Mouse (Mus musculus) cerebellum, adult 9-11 months (tissue): Measurements from ENCODE around the gene Tmem14c.

ENCODE experiments used
- DNase-seq: peaks from one replicate; pipeline ENCODE4 v3.0.0; 2022

Tmem14c gene

DNA sequence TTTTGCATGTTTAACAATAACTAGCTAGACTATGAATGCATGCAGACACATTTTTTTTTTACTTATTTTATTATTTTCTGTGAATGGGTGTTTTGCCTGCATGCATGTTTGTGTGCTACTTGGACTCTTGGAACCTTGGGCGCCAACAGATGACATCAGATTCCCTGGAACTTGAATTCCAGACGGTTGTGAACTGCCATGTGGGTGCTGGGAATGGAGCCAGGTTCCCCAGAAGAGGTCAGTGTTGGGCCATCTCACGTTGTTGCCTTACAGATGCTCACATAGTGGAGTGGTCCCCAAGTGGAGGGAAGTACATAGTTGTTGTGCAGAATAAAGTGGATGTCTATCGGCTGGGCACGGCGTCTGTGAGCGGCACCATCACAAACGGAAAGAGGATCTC is 7.1 kb upstream of the Tmem14c start:
- DNase-seq, result no peak

DNA sequence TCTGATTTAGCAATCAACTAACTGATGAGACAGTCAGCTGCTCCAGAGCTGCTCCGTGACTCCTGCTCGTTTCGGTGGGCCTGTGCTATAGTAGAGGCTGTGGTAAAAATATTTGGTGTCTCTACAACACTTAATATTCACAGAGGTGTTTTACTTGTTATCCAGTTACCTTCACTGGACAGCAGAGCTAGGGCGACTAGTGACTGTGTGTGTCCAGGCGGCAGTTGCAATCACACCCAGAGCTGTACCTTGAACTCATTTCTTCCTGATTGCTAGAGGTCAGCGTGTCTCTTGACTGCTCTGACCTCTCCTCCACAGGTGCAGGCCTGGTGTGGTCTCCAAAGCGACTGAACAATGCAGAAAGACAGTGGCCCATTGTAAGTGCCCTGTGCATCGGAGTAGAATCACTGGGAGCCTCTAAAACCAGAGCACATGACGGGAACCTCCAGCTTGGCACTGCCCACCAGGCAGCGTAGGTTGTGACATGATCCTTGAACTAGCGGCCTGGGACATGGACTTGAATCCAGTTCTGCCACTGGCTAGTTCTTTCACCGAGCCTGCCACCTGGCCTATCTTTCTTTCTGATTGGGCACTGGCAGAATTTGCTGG is 809 bp downstream of the Tmem14c start:
- DNase-seq, result peak; percentile 31

DNA sequence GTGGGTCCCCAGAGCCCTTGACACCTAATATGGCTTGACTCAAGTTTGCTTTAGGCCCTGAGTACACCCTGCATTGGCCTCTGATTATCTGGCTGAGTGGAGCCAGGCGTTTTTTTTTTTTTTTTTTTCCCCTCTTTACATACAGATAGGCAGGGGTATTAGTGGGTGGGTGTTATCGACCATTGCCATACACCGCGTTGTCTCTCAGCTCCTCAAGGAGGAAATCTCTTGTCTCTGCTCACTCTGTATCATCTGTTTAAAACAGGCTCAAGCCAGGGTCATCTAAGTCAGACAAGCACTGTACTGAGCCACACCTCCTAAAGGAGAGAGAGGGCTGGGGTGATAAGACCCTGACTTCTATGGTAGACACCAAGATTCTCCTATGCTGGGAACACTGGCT is 1.7 kb downstream of the Tmem14c start:
- DNase-seq, result no peak

DNA sequence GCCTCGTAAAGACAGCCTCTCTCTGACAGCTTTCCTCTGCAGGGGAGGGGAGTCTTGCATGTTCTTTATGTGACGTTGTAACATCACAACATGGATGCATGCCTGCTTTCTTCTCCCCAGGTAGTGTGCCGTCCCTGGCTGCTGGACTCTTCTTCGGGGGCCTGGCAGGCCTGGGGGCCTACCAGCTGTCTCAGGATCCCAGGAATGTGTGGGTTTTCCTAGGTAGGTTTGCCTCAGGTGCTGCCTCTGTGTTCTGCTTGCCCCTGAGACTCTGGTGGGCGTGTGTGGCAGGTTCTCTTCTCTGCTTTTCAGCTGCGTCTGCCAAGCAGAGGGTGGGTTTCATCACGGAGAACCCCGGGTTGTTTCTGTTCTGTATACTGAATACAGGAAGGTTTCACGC is 2.1 kb downstream of the Tmem14c start:
- no peak for DNase-seq

DNA sequence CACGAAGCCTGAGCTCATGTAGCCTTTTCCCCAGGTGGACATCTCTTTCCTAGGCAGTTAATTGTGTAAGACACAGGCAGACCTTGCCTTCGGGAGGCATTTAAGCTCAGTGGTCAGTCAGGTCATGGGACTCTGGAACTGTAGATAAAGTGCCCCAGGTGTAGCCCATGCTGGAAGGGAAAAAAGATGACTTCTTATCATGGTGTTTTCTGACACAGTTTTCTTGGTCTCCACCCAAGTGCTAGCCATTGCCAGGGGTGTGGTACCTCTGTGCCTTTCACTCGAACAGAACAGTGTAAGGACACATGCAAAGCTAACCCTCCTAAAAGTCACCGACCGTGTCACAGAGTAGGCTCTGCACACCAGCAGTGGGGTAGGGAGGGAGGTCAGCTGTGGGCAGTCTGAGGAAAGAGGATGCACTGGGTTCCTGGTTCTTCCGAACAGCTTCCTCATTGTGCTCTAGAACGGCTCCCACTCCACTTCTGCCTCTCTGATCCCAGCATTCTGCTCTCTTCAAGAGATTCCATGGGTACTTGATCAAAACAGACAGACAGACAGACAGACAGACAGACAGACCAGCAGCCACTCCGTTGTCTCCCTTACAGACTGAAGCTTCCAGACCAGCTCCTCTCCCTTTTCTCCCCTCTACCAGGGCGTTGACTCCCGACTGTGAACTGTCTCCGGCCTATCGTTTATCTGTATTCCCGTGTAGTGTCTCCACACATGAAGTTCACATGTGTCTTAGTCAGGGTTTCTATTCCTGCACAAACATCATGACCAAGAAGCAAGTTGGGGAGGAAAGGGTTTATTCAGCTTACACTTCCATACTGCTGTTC is 2.9 kb downstream of the Tmem14c start:
- DNase-seq, result no peak

DNA sequence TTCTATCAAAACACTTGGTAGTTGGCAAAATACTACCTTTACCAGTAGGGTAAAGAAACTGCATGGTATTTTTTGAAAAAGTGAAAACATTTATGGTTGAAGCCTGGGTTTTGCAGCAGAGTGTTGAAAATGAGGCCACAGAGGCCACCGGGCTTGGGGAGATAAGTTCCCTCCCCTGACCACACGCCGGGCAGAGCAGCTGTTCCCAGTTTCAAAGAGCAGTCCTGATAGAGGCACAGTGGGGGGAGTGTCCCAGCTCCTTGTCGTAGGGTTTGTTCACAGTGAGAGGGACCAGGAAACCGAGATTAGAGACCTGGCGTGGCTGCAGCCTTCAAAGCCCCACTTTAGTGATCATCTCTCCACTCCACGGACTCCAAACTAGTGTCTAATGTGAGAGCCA is 4.4 kb downstream of the Tmem14c start:
- DNase-seq, result no peak

DNA sequence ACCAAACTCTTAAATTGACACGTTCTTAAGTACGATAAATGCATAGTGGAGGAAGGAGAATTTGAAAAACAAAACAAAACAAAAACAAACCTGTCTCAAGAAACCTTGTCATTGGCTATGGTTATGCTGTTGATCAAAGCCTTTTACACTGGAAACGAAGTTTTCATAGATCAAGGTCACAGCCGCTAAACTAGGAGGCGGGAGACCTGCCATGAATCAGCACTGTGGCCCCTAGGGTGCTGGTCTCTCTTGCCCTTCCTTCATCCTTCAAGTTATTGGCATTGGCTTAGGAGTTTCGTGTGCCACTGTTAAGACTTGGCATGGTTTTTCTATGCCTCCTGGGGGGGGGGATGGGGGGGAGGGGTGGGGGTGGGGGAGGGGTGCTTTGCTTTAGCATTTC is 5.5 kb downstream of the Tmem14c start:
- no peak for DNase-seq

DNA sequence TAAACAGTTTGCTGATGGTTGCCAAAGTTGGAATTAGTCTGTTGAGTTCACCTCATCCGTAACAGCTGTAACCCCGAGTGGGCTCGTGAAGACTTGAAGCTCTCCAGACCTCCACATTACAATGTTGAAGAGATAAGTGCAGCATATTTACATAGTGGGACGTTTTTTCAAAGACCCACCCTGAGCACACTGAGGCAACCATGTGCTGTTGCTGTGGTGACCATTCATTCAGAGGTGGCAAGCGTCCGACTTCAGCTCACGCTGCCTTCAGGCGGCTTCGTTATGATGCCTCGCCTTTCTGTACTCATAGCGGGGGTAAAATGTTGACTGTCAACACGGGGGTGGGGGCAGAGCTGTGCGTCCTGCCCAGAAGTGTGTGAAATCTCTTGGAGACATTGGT is 6.0 kb downstream of the Tmem14c start:
- no peak for DNase-seq

DNA sequence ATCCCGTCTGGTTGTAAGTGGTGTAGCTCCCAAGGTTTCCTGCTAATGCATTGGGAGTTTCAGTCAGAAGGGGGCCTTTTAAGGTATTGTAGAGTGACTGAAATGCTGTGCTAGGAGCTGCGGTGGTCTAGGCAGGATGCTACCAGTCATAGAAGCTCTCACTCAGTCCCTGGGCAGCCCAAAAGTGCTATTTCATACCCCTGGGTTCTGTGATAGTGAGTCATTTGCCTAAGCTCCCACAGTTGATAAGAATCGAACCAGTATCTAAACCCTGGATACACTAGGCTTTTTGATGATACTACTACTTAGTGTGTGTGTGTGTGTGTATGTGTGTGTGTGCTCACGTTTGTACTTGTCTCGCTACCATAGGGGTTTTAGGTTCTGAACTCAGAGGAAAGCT is 14.0 kb downstream of the Tmem14c start:
- DNase-seq, result no peak

DNA sequence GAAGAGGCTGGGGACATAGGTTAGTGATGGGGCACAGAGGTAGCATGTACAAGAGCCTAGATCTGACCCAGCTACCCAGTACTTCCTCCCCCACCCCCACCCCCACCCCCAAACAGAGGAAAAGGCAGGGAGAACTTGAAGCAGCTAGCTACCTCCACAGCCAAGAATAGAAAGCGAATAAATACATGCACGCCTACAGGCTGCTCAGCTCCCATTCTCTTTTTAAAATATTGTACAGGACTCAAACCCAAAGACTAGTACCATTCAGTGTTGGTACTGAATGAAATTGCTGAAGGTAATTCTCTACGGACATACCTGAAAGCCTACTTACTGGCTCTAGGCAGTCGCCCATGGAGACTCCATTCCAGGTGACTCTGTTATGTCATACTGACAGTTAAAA is 26.4 kb downstream of the Tmem14c start:
- no peak for DNase-seq

DNA sequence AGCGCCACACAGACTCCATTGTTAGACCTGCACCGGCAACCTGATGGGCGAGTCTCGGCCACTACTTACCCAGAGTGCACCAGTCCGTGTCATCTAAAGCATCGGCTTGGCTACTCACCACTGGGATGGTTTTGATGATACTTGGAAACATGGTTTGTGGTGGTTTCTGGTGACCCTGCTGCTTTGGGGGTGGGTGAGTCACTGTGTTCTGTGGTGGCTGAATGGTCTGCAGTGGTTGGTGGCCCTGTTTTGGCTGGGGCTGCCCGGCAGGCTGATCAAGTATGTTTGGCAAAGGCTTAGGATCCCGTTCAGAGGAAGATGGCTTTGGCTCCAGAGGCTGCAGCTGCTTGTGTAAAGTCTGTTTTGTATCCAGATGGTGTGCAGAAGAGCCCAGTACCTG is 29.8 kb downstream of the Tmem14c start:
- DNase-seq, result no peak

DNA sequence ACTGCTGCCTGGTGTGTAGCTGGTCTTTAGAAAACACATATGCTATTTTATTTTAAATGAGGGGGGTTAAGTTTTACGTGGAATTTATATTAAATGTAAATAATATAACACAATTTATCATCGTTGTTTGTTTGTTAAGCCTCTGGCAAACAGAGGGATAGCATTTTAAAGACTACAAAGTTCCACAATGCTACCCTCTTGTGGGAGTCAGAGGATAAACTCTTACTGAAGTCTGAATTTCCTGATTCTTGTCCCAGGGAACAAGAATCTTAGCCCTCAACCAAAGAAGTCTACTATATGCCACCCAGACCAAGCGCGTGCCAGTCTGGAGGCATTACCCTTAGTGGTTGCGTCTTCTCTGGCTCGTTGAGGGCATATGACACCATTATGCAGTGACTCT is 31.2 kb downstream of the Tmem14c start:
- no peak for DNase-seq

DNA sequence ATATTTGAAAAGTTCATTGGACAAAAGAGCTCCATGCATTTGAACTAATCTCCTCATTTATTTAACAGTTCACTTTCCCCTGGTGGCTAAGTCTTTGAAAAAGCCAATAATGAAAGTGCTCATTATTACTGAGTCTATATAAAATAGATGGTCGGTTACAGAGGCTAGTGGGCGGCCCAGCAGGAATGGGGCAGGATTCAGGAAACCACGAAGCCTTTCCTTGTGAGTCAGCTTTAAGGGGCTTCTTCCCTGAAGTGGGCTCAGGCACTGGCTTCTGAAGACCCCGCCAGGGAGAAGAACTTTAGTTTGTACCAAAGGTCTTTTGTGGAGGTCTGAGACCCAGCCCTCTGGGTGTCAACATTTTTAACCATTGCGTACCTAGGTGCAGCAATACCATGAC is 35.9 kb downstream of the Tmem14c start:
- DNase-seq, result no peak

DNA sequence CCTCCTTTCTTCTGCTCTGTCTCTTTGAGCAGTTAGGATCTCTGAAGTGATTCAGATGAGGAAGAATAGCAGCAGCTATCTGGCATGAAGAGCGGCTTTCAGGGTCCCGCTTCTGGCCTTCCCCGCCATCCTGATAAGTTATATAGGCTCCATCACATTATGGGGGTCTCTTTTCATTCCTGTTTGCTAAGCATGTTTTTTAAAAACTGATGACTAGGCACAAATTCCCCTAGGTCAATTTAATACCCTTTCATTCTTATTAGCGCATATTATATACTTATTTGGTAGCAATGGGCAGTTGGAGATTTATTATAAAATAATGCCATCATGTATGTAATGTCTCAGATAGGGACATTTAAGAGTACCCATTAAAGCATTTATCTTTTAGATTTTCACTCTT is 51.5 kb downstream of the Tmem14c start:
- DNase-seq, result no peak

DNA sequence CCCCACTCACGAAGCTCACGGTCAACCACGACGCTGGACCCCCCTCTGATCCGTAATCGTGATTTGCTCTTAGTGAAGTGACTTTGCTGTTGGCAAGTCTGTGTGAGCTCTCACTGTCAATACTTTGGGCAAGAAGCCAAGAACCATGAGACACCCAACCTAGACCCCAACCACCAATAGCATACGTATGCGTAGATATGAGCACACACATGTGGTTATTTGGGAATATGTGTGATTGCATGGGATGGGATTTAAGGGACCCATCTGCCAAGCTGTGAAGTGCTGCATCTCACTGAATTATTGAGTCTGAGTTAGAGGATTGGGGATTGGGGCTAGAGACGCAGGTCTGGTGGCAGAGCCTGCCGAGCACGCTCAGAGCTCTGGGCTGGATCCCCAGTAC is 55.5 kb downstream of the Tmem14c start:
- DNase-seq, result no peak
